Mouse (Mus musculus): Measurements from ENCODE around the gene Rapgef5. TPM values are rescaled to one million over a fixed set of nuclear protein-coding genes. Genes with fewer than 3 reads are reported as not detected.

Rapgef5 gene
- polyA plus RNA-seq, 1 experiment from 2014 or later: 7.7 TPM

- H3K4me1 ChIP-seq (ENCODE audit: control insufficient read depth, insufficient read depth, low read length): no peaks in the 10 kb centered on the region
- no peak overlapping the region for H3K9ac ChIP-seq (replicated peaks; ENCODE audit: low read length)
- H3K36me3 ChIP-seq (replicated peaks; ENCODE audit: control insufficient read depth, insufficient read depth, low read depth, low read length): no peaks in the 10 kb centered on the region
- 66% methylated on average over 18 of the region's 18 CpGs for WGBS
- peak; percentile 23 for DNase-seq (ENCODE audit: low spot score)
- no peak overlapping the region for H3K4me2 ChIP-seq (ENCODE audit: low read depth, low read length)
- no peak overlapping the region; the same call in 1 of the 2 replicates for H3K27ac ChIP-seq (replicated peaks; ENCODE audit: low read depth, low read length)
- H3K4me3 ChIP-seq (ENCODE audit: low read depth, low read length): no peak overlapping the region
- no peaks in the 10 kb centered on the region for H3K27me3 ChIP-seq (ENCODE audit: control insufficient read depth, insufficient read depth, low read length)
- no peaks in the 10 kb centered on the region for H3K9me3 ChIP-seq (replicated peaks; ENCODE audit: control insufficient read depth, low read length)
- ATAC-seq (replicated peaks; ENCODE audit: insufficient number of reproducible peaks, low FRiP score, low TSS enrichment, low read depth): no peak
These were observed 112.2 kb downstream of the Rapgef5 start for GRCm38 (mm10) chr12:117628321-117629093.

DNA sequence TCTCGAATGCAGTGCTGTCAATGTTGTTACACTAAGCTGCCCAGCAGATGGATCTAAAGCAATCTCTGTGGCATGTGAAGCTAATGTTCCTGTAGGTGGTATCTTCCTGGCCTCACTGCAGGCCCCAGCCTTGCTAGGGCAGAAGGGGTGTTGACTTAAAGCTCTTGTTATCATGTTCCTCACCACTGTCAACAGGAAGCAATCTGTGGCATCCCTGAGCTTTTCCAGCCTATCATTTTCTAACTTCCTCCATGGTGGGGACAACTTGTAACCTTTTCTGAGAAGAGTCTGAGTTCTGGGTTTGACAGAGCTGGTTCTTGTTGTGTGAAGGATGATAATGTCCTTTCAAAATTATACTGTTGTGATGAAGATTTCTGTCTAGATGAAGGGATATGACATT lies 115.9 kb downstream of the Rapgef5 start:
- H3K36me3 ChIP-seq (replicated peaks; ENCODE audit: control insufficient read depth, insufficient read depth, low read depth, low read length): no peaks in the 10 kb centered on the region
- 50% methylated on average over 1 of the region's 1 CpGs for WGBS
- H3K27me3 ChIP-seq (ENCODE audit: control insufficient read depth, insufficient read depth, low read length): no peaks in the 10 kb centered on the region
- no peak overlapping the region for H3K27ac ChIP-seq (replicated peaks; ENCODE audit: low read depth, low read length)
- H3K4me1 ChIP-seq (ENCODE audit: control insufficient read depth, insufficient read depth, low read length): no peaks in the 10 kb centered on the region
- H3K9me3 ChIP-seq (replicated peaks; ENCODE audit: control insufficient read depth, low read length): no peaks in the 10 kb centered on the region
- H3K9ac ChIP-seq (replicated peaks; ENCODE audit: low read length): no peak overlapping the region
- H3K4me3 ChIP-seq (ENCODE audit: low read depth, low read length): no peak overlapping the region
- ATAC-seq (replicated peaks; ENCODE audit: insufficient number of reproducible peaks, low FRiP score, low TSS enrichment, low read depth) (no peak), DNase-seq (ENCODE audit: low spot score) (no peak)
- H3K4me2 ChIP-seq (ENCODE audit: low read depth, low read length): no peak overlapping the region

DNA sequence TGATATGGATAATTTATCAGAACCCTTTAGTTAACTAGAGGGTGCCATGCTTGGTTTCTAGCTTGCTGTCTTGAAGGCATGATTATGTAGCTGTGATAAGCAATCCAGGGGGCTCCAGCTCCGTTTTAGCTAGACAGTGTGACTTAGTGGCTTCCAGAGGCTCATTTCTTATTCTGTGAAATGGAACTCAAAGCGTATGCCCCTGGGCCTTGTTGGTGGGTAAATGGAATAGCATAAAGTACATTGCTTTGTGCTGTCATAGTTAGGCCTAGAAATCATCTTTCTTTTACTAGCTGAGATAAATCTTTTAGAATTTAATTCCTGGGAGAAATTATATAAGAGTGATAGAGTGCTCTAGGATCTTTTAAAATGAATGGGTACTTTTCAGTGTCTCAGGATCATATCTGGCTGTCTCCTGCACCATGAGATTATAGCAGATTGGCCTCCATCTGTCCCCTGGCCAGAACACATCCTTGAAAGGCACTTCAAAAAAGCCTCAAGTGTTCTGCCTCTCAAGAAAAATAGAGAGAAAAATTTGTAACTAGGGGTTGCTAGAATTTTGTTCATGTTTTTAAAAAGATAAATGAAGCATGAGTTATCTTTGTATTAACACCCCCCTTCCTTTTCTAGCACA lies 120.0 kb downstream of the Rapgef5 start:
- 69% methylated on average over 2 of the region's 2 CpGs for WGBS
- Histone ChIP-seq H3K27me3 (ENCODE audit: control insufficient read depth, insufficient read depth, low read length) (no peaks in the 10 kb centered on the region), H3K27ac (replicated peaks; ENCODE audit: low read depth, low read length) (no peak overlapping the region), H3K9ac (replicated peaks; ENCODE audit: low read length) (no peak overlapping the region), H3K36me3 (replicated peaks; ENCODE audit: control insufficient read depth, insufficient read depth, low read depth, low read length) (no peaks in the 10 kb centered on the region), H3K4me2 (ENCODE audit: low read depth, low read length) (no peak overlapping the region), H3K9me3 (replicated peaks; ENCODE audit: control insufficient read depth, low read length) (no peaks in the 10 kb centered on the region), H3K4me1 (ENCODE audit: control insufficient read depth, insufficient read depth, low read length) (no peaks in the 10 kb centered on the region), H3K4me3 (ENCODE audit: low read depth, low read length) (no peak overlapping the region)
- ATAC-seq (replicated peaks; ENCODE audit: insufficient number of reproducible peaks, low FRiP score, low TSS enrichment, low read depth) (no peak), DNase-seq (ENCODE audit: low spot score) (no peak)

- 78% methylated on average over 6 of the region's 6 CpGs for WGBS
- H3K36me3 ChIP-seq (replicated peaks; ENCODE audit: control insufficient read depth, insufficient read depth, low read depth, low read length): no peaks in the 10 kb centered on the region
These were observed 120.7 kb downstream of the Rapgef5 start for GRCm38 (mm10) chr12:117636969-117637368.

DNA sequence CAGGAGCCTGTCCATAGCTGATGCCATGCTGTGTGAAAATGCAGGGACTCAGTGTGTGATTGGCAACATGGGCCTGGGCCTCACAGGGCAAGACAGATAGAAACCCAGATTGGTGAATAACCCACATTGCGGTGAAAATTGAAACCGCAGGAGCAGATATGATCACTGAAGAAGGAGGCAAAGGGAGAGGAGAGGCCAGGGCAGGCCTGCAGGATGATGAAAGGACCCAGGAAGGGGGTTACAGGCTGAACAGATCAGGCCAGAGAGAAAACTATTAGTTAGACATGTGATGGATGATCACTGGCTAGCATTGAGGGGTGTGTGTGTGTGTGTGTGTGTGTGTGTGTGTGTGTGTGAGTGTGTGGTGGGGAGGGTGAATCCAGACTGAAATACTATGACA lies 122.6 kb downstream of the Rapgef5 start:
- no peak overlapping the region for H3K4me3 ChIP-seq (ENCODE audit: low read depth, low read length)
- H3K27ac ChIP-seq (replicated peaks; ENCODE audit: low read depth, low read length): no peak overlapping the region
- WGBS: 89% methylated on average over 2 of the region's 2 CpGs
- no peaks in the 10 kb centered on the region for H3K9me3 ChIP-seq (replicated peaks; ENCODE audit: control insufficient read depth, low read length)
- H3K4me2 ChIP-seq (ENCODE audit: low read depth, low read length): no peak overlapping the region
- no peak overlapping the region for H3K9ac ChIP-seq (replicated peaks; ENCODE audit: low read length)
- H3K36me3 ChIP-seq (replicated peaks; ENCODE audit: control insufficient read depth, insufficient read depth, low read depth, low read length): no peaks in the 10 kb centered on the region
- no peaks in the 10 kb centered on the region for H3K4me1 ChIP-seq (ENCODE audit: control insufficient read depth, insufficient read depth, low read length)
- ATAC-seq (replicated peaks; ENCODE audit: insufficient number of reproducible peaks, low FRiP score, low TSS enrichment, low read depth): no peak
- no peaks in the 10 kb centered on the region for H3K27me3 ChIP-seq (ENCODE audit: control insufficient read depth, insufficient read depth, low read length)
- DNase-seq (ENCODE audit: low spot score): no peak

More at GRCm38 (mm10) chr12:117636969-117637368, 120.7 kb downstream of the Rapgef5 start:
- no peaks in the 10 kb centered on the region for H3K9me3 ChIP-seq (replicated peaks; ENCODE audit: control insufficient read depth, low read length)
- no peak overlapping the region for H3K4me2 ChIP-seq (ENCODE audit: low read depth, low read length)
- no peak overlapping the region for H3K4me3 ChIP-seq (ENCODE audit: low read depth, low read length)
- no peak for DNase-seq (ENCODE audit: low spot score)
- no peaks in the 10 kb centered on the region for H3K27me3 ChIP-seq (ENCODE audit: control insufficient read depth, insufficient read depth, low read length)
- H3K9ac ChIP-seq (replicated peaks; ENCODE audit: low read length): no peak overlapping the region
- H3K27ac ChIP-seq (replicated peaks; ENCODE audit: low read depth, low read length): no peak overlapping the region
- 0 out of 2 replicates have a peak, but pooled peaks have one; percentile 32 for ATAC-seq (replicated peaks; ENCODE audit: insufficient number of reproducible peaks, low FRiP score, low TSS enrichment, low read depth)
- H3K4me1 ChIP-seq (ENCODE audit: control insufficient read depth, insufficient read depth, low read length): no peaks in the 10 kb centered on the region

- Histone ChIP-seq H3K4me2 (ENCODE audit: low read depth, low read length) (no peak overlapping the region), H3K4me3 (ENCODE audit: low read depth, low read length) (no peak overlapping the region), H3K27ac (replicated peaks; ENCODE audit: low read depth, low read length) (no peak overlapping the region), H3K9me3 (replicated peaks; ENCODE audit: control insufficient read depth, low read length) (no peaks in the 10 kb centered on the region), H3K27me3 (ENCODE audit: control insufficient read depth, insufficient read depth, low read length) (no peaks in the 10 kb centered on the region), H3K4me1 (ENCODE audit: control insufficient read depth, insufficient read depth, low read length) (no peaks in the 10 kb centered on the region), H3K9ac (replicated peaks; ENCODE audit: low read length) (no peak overlapping the region), H3K36me3 (replicated peaks; ENCODE audit: control insufficient read depth, insufficient read depth, low read depth, low read length) (no peaks in the 10 kb centered on the region)
- DNase-seq (ENCODE audit: low spot score) (no peak), ATAC-seq (replicated peaks; ENCODE audit: insufficient number of reproducible peaks, low FRiP score, low TSS enrichment, low read depth) (no peak)
- 70% methylated on average over 6 of the region's 6 CpGs for WGBS
These were observed 123.3 kb downstream of the Rapgef5 start for GRCm38 (mm10) chr12:117639356-117640121.

- 57% methylated on average over 2 of the region's 2 CpGs for WGBS
These were observed 126.2 kb downstream of the Rapgef5 start for GRCm38 (mm10) chr12:117642512-117642911.

GRCm38 (mm10) chr12:117645771-117646170 lies 129.5 kb downstream of the Rapgef5 start:
- 81% methylated on average over 2 of the region's 2 CpGs for WGBS
- H3K9ac ChIP-seq (replicated peaks; ENCODE audit: low read length): no peak overlapping the region
- no peak for ATAC-seq (replicated peaks; ENCODE audit: insufficient number of reproducible peaks, low FRiP score, low TSS enrichment, low read depth)
- no peak overlapping the region for H3K27ac ChIP-seq (replicated peaks; ENCODE audit: low read depth, low read length)
- no peak for DNase-seq (ENCODE audit: low spot score)
- no peaks in the 10 kb centered on the region for H3K4me1 ChIP-seq (ENCODE audit: control insufficient read depth, insufficient read depth, low read length)
- no peak overlapping the region for H3K4me3 ChIP-seq (ENCODE audit: low read depth, low read length)
- H3K4me2 ChIP-seq (ENCODE audit: low read depth, low read length): no peak overlapping the region
- no peaks in the 10 kb centered on the region for H3K27me3 ChIP-seq (ENCODE audit: control insufficient read depth, insufficient read depth, low read length)
- H3K36me3 ChIP-seq (replicated peaks; ENCODE audit: control insufficient read depth, insufficient read depth, low read depth, low read length): no peaks in the 10 kb centered on the region
- no peaks in the 10 kb centered on the region for H3K9me3 ChIP-seq (replicated peaks; ENCODE audit: control insufficient read depth, low read length)

More at GRCm38 (mm10) chr12:117642512-117642911, 126.2 kb downstream of the Rapgef5 start:
- no peaks in the 10 kb centered on the region for H3K4me1 ChIP-seq (ENCODE audit: control insufficient read depth, insufficient read depth, low read length)
- H3K4me2 ChIP-seq (ENCODE audit: low read depth, low read length): no peak overlapping the region
- no peak overlapping the region for H3K4me3 ChIP-seq (ENCODE audit: low read depth, low read length)
- H3K9ac ChIP-seq (replicated peaks; ENCODE audit: low read length): no peak overlapping the region
- ATAC-seq (replicated peaks; ENCODE audit: insufficient number of reproducible peaks, low FRiP score, low TSS enrichment, low read depth) (no peak), DNase-seq (ENCODE audit: low spot score) (no peak)
- no peaks in the 10 kb centered on the region for H3K36me3 ChIP-seq (replicated peaks; ENCODE audit: control insufficient read depth, insufficient read depth, low read depth, low read length)
- no peak overlapping the region for H3K27ac ChIP-seq (replicated peaks; ENCODE audit: low read depth, low read length)
- no peaks in the 10 kb centered on the region for H3K27me3 ChIP-seq (ENCODE audit: control insufficient read depth, insufficient read depth, low read length)
- H3K9me3 ChIP-seq (replicated peaks; ENCODE audit: control insufficient read depth, low read length): no peaks in the 10 kb centered on the region
